Mouse (Mus musculus): Measurements from ENCODE around the gene Hunk.

DNA sequence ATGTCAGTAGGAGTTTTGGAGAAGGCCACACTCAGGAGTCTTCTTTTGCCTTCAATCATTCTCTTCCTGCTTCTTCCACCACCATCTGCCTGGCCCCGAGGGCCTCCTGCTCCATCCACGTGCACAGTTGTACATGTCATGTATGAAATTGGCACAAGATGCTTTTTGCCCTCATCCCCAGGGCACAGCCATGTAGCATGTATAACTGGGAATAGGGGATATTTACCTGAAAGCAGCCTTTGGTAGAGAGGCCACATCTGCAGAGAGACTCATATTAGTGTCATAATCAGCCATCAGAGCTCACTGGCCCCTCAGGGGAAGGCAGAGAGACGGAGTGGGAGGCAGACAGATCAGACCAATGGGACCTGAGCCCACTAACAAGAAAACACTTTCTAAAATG is 160.8 kb downstream of the Hunk start:
- no peak for TF ChIP-seq CTCF (IDR thresholded peaks at IDR 0.05; ENCODE audit: extremely low read depth, insufficient read depth, low read length)
- no peak for TF ChIP-seq POLR2A (IDR thresholded peaks at IDR 0.05; ENCODE audit: extremely low read depth, insufficient read depth, low read length)

Data from cortical plate, adult 2 months (tissue).